Mouse (Mus musculus) stomach, embryonic 15.5 days (tissue): ENCODE data around the gene Grin2c. TPM values are rescaled to one million over a fixed set of nuclear protein-coding genes. Genes with fewer than 3 reads are reported as not detected.
A peak's percentile ranks its signal among the peaks of the same experiment; 100 is the strongest.

Experiments
- ATAC-seq: fragments of 200-750 bp; cut with Nextera tagmentation; 2 replicates; pipeline ENCODE4 v1.8.0; 2017; ENCODE audit warnings: low read depth, moderate number of reproducible peaks, moderate TSS enrichment; ENCODE audit not compliant: insufficient read depth, low FRiP score
- H3K27ac ChIP-seq: fragments of 300-500 bp; sonication (generic); 2 replicates; pipeline ENCODE4 v1.5.1; 2015; ENCODE audit warnings: mild to moderate bottlenecking, inconsistent platforms
- H3K27me3 ChIP-seq: fragments of 300-500 bp; sonication (generic); replicated peaks from 2 replicates; pipeline ENCODE4 v1.6.1; 2015; ENCODE audit warnings: inconsistent platforms
- H3K36me3 ChIP-seq: fragments of 300-500 bp; sonication (generic); 2 replicates; pipeline ENCODE4 v1.6.1; 2015; ENCODE audit warnings: inconsistent platforms
- H3K4me1 ChIP-seq: fragments of 300-500 bp; sonication (generic); 2 replicates; pipeline ENCODE4 v1.6.1; 2015; ENCODE audit warnings: inconsistent platforms
- H3K4me2 ChIP-seq: fragments of 300-500 bp; sonication (generic); 2 replicates; pipeline ENCODE4 v1.6.1; 2015; ENCODE audit warnings: mild to moderate bottlenecking, inconsistent platforms
- H3K4me3 ChIP-seq: fragments of 300-500 bp; sonication (generic); replicated peaks from 2 replicates; pipeline ENCODE4 v1.5.1; 2015; ENCODE audit warnings: inconsistent platforms
- H3K9ac ChIP-seq: fragments of 300-500 bp; sonication (generic); 2 replicates; pipeline ENCODE4 v1.6.1; 2015; ENCODE audit warnings: inconsistent platforms
- H3K9me3 ChIP-seq: fragments of 300-500 bp; sonication (generic); 2 replicates; pipeline ENCODE4 v1.6.1; 2016; ENCODE audit warnings: inconsistent platforms
- WGBS: fragments of 180-500 bp; shearing (Covaris S2); methylation state at CpG from one replicate; pipeline ENCODE4 v1.1.7; 2015; 5-methylcytosine and 5-hydroxymethylcytosine counted together
- polyA plus RNA-seq: library from polyadenylated mRNA; unstranded; fragments of >200 nt; fragmentation: Nextera tagmentation; extraction: Ambion mirVana; gene quantifications from 2 replicates; pipeline ENCODE4 v1.2.1, GENCODE M21; 2015

Grin2c gene
- polyA plus RNA-seq, 1 experiment from 2014 or later = 0.12 TPM

DNA sequence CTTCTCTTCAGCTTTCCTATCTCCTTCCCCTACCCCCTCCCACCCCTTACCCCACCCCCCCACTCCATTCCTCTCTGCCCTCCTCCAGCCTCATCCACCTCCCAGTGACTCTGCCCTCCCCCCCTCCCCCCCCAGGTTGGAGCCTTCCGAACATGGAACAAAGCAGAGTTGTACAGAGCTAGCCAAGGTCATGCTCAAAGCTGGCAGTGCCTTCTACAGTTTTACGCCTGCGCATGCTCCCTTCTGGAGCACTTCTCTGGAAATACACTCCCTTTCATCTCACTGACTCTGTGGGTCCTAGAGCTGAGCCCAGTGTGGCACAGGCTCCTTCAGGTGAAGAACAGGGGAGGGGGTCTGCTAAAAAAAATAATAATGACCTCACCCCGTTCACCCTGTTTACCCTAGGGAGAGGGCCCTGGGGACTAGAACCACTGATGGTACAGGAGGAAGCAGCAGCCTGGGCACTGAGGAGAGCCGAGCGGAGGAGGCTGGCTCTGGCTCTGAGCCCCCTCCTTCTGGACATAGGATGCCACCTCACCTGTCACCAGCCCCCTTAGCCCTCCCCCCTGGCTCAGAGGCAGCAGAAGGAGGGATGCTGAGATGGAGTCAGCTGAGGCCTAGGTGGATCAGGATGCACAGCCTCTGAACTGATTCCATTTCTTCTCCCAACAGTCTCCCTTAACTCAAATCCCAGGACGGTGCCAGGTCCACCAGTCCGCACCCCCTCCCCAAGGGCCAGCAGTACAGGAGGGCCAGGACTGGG is 15.9 kb upstream of the Grin2c start:
- Histone ChIP-seq H3K4me3 (no peak overlapping the region), H3K9me3 (no peaks in the 10 kb centered on the region), H3K36me3 (no peaks in the 10 kb centered on the region), H3K27ac (peak overlapping the region; percentile 31; the same call in 1 of the 2 replicates), H3K4me1 (0 out of 2 replicates have a peak, but pooled peaks cover 6% of the 10 kb centered on the region), H3K4me2 (no peak overlapping the region), H3K27me3 (no peaks in the 10 kb centered on the region), H3K9ac (no peak overlapping the region)
- 76% methylated on average over 8 of the region's 8 CpGs for WGBS
- ATAC-seq = peak; percentile 11; the same call in 1 of the 2 replicates

DNA sequence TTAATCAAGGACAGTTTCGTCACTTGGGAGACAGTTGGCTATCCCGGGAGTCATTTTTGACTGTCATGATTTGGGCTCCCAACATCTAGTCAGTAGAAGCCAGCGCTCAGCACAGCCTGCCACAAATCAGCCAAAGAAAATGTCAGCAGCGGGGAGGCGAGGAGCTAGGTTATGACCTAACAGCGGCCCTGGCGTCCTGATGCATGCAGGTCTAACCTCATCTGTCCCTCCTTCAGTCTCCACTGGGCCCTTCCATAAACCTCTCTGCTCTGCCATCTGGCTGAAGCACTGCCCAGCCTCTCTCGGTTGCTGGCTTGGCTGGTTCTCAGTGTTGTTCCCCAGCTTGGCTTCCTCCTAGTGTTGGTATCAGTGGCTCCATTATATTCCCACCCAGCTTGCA is 15.3 kb upstream of the Grin2c start:
- no peak overlapping the region for H3K4me3 ChIP-seq
- no peaks in the 10 kb centered on the region for H3K9me3 ChIP-seq
- H3K27ac ChIP-seq = 0 out of 2 replicates have a peak overlapping the region, but pooled peaks have one; percentile 3
- no peak overlapping the region for H3K4me2 ChIP-seq
- H3K9ac ChIP-seq = no peak overlapping the region
- 0 out of 2 replicates have a peak, but pooled peaks have one; percentile 8 for ATAC-seq
- no peaks in the 10 kb centered on the region for H3K36me3 ChIP-seq
- H3K27me3 ChIP-seq = no peaks in the 10 kb centered on the region
- H3K4me1 ChIP-seq = 0 out of 2 replicates have a peak, but pooled peaks cover 8% of the 10 kb centered on the region
- WGBS = 69% methylated on average over 8 of the region's 8 CpGs

DNA sequence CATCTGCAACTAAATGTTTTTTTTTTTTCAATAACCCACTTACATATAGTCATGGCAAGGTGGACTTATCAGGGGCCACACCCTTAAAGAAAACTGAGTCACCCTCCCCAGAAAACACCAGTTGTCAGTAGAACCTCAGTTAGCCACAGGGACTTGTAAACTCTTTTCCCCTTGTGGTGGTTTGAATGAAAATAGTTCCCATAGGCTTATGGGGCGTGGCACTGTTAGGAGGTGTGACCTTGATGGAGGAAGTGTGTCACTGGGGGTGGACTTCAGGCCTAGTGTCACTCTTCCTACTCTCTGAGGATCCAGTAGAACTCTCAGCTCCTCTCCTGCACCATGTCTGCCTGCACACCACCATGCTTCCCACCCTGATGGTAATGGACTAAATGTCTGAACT is 12.7 kb upstream of the Grin2c start:
- Histone ChIP-seq H3K27me3 (no peaks in the 10 kb centered on the region), H3K4me3 (no peak overlapping the region), H3K4me2 (no peak overlapping the region), H3K9me3 (no peaks in the 10 kb centered on the region), H3K27ac (no peak overlapping the region), H3K4me1 (peaks cover 20% of the 10 kb centered on the region), H3K36me3 (no peaks in the 10 kb centered on the region), H3K9ac (no peak overlapping the region)
- ATAC-seq = no peak
- WGBS = 58% methylated on average over 1 of the region's 1 CpGs

DNA sequence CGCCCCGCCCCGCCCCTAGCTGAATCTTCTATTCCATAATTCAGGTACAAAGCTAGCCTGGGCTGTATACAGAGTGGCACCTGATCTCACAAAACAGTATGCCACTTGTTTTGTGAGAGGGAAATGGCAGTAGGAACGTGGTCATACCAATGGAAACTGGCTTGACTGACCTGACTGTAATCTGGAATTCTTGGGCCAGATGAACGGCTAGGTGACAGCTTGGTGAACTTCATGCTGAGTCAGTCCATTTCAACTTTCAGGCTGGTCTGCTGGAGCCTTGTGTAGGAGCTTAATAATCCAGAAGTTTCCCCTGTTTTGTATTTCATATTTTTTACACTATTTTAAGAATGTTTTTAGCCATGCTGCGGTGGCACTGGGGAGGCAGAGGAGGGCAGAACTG is 11.1 kb upstream of the Grin2c start:
- no peak for ATAC-seq
- no peaks in the 10 kb centered on the region for H3K36me3 ChIP-seq
- H3K9ac ChIP-seq = no peak overlapping the region
- H3K27me3 ChIP-seq = no peaks in the 10 kb centered on the region
- H3K9me3 ChIP-seq = no peaks in the 10 kb centered on the region
- H3K4me1 ChIP-seq = peaks cover 17% of the 10 kb centered on the region
- no peak overlapping the region for H3K4me3 ChIP-seq
- H3K27ac ChIP-seq = no peak overlapping the region
- H3K4me2 ChIP-seq = peak overlapping the region; percentile 64; the same call in 1 of the 2 replicates
- WGBS = 77% methylated on average over 6 of the region's 6 CpGs

DNA sequence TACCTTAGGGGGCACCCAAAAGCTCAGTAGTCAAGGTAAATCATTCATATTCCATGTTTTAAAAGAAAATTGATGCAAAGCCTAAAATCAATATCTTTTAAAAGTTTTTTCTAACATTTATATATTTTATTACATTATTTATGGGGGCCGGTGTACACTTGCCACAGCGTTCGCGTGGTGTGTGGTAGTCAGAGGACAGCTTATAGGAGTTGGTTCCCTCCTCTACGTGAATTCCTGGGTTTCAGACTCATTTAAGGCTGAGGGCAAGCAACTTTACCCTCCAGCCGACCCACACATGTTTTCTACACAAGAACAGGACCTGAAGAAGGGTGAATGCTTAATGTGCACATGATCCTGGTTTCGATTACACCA is 10.5 kb upstream of the Grin2c start:
- ATAC-seq = no peak
- peak overlapping the region; percentile 64 for H3K4me2 ChIP-seq
- H3K9ac ChIP-seq = peak overlapping the region; percentile 53
- WGBS = 21% methylated on average over 7 of the region's 7 CpGs
- peak overlapping the region; percentile 62 for H3K4me3 ChIP-seq
- H3K4me1 ChIP-seq = peaks cover 17% of the 10 kb centered on the region
- H3K9me3 ChIP-seq = no peaks in the 10 kb centered on the region
- no peaks in the 10 kb centered on the region for H3K36me3 ChIP-seq
- H3K27ac ChIP-seq = peak overlapping the region; percentile 78
- no peaks in the 10 kb centered on the region for H3K27me3 ChIP-seq

DNA sequence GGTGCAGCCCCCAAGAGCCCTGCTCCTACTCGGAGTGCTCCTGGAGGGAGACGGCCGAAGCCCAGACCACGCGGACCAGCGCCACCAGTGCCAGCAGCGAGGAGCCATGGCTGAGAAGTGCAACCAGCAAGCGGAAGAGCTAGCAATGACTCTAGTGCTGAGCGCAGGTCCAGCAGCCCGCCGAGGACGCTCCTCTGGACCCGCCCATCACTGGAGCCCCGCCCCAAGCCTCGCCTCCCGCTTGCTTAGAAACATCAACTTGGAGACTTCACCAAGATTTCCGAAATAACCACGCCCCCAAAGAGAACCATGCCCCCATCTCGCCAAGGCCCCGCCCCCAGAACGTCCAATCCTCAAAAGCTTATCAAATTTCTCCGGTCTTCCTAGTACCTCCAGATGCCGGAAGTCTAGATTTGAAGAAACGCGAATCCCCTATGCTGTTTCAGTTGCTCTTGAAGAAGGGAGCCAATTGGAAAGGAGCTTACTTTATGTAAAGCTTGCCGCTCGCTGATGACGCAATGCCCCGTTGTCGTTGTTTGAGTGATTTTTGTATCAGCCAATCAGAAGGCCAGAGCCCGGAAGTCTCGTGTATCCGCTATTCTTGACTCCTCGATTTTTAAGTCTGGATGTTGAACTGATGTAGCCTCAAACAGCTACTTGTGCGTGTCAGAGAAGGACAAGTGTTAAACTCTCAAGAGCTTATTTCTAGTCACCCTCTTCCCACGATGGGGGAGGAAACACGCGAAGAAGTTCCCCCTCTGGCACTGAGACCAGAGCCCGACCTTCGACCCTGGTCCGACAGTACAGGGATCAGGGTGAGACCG is 9.9 kb upstream of the Grin2c start, which contains the start of gene Fdxr:
Gene Fdxr, minus strand, starts transcription at position 271 of the 824 bp plus-strand sequence.
- no peaks in the 10 kb centered on the region for H3K9me3 ChIP-seq
- WGBS = under 1% methylated on average over 42 of the region's 42 CpGs
- no peaks in the 10 kb centered on the region for H3K36me3 ChIP-seq
- peak within 1 kb of the TSS; percentile 87 for H3K27ac ChIP-seq
- H3K9ac ChIP-seq = peak within 1 kb of the TSS; percentile 70
- peak within 1 kb of the TSS; percentile 62 for H3K4me3 ChIP-seq
- peaks cover 17% of the 10 kb centered on the region for H3K4me1 ChIP-seq
- ATAC-seq = peak; percentile 95
- no peaks in the 10 kb centered on the region for H3K27me3 ChIP-seq
- peak within 1 kb of the TSS; percentile 93 for H3K4me2 ChIP-seq

DNA sequence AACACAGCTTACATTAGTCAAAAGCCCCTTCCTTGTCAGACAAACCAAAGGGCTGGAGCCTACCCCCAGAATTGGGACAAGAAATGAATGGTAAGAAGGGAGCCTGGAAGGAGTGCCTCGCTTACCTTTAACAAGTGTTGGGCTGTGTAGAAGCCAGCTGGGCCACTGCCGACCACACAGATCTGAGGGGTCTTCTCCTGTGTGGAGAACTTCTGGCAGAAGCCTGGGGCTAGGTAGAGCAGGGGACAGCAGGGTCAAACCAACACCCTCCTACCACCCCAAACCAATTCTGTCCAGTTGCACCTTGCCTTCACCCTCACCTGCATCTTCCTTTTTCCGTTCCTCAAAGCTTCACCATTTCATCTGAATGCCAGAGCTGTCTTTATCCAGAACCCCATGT is 8.9 kb upstream of the Grin2c start:
- H3K27me3 ChIP-seq = no peaks in the 10 kb centered on the region
- peak overlapping the region; percentile 93 for H3K4me2 ChIP-seq
- no peak overlapping the region for H3K9ac ChIP-seq
- H3K4me3 ChIP-seq = peak overlapping the region; percentile 62
- H3K9me3 ChIP-seq = no peaks in the 10 kb centered on the region
- H3K4me1 ChIP-seq = peaks cover 17% of the 10 kb centered on the region
- H3K27ac ChIP-seq = no peak overlapping the region
- 57% methylated on average over 3 of the region's 3 CpGs for WGBS
- no peaks in the 10 kb centered on the region for H3K36me3 ChIP-seq
- ATAC-seq = no peak

DNA sequence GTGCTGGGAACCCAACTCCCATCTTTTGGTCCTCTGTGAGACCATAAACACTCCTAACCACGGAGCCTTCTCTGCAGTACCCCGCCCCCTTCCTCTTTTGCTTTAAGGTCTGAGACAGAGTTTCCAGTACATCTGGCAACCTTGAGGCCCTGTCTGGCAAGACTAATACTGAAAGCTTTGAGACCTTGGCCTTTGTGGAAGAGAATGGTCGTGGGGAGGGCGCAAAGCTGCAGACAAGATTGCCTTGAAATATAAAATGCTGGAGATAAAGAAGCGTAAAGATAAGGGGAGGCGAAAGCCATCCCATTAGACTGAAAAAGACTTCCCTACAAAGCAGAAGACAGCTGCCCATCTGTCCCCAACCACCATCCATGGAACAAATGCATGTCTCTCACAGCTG is 8.5 kb upstream of the Grin2c start:
- Histone ChIP-seq H3K27me3 (no peaks in the 10 kb centered on the region), H3K4me1 (peaks cover 17% of the 10 kb centered on the region), H3K36me3 (no peaks in the 10 kb centered on the region), H3K9me3 (no peaks in the 10 kb centered on the region), H3K9ac (no peak overlapping the region), H3K4me3 (no peak overlapping the region), H3K27ac (no peak overlapping the region), H3K4me2 (peak overlapping the region; percentile 93)
- 73% methylated on average over 6 of the region's 6 CpGs for WGBS
- ATAC-seq = no peak

DNA sequence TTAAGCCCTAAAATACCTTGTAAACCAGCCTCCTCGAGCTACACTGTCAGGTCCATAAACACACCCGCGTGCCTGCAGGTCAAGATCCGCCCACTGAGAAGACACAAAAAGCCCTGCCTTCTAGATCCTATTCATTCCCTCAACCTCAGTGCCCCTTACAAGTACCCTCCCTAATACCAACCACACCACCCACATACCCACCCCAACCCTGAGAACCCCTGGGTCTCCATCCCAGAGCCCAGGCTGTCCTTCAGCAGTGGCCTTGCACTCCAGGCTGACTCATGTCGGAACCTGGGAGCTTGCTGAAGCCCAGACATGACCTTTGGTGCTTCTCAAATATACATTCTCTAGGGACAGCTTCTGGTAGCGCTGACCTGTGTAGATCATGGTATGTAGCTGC is 7.7 kb upstream of the Grin2c start:
- 83% methylated on average over 6 of the region's 6 CpGs for WGBS
- no peak for ATAC-seq
- Histone ChIP-seq H3K4me3 (no peak overlapping the region), H3K27me3 (no peaks in the 10 kb centered on the region), H3K4me2 (no peak overlapping the region), H3K36me3 (no peaks in the 10 kb centered on the region), H3K27ac (no peak overlapping the region), H3K9ac (no peak overlapping the region), H3K4me1 (peaks cover 17% of the 10 kb centered on the region), H3K9me3 (no peaks in the 10 kb centered on the region)

DNA sequence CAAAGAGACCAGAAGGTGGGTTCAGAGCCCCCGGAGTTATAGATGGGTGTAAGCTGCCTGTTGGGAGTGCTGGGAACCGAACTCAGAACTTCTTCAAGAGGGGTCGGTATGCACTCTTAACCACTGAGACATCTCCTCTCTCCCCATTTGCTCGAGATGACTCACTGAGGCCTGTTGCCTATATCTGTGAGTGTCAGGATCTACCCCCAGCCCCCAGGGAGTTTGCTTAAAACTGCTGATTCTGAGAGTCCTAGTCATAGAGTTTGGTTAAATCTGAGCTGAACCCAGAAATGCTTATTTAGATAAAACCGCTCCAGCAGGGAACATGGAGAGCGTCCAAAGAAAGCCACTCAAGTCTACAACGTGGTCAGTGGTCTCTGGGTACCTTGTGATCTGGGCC is 7.1 kb upstream of the Grin2c start:
- Histone ChIP-seq H3K9ac (no peak overlapping the region), H3K4me1 (peaks cover 17% of the 10 kb centered on the region), H3K4me2 (no peak overlapping the region), H3K27me3 (peaks cover 5% of the 10 kb centered on the region; the same call in 1 of the 2 replicates), H3K9me3 (no peaks in the 10 kb centered on the region), H3K27ac (no peak overlapping the region), H3K36me3 (no peaks in the 10 kb centered on the region), H3K4me3 (no peak overlapping the region)
- ATAC-seq = no peak
- WGBS = 82% methylated on average over 7 of the region's 7 CpGs

DNA sequence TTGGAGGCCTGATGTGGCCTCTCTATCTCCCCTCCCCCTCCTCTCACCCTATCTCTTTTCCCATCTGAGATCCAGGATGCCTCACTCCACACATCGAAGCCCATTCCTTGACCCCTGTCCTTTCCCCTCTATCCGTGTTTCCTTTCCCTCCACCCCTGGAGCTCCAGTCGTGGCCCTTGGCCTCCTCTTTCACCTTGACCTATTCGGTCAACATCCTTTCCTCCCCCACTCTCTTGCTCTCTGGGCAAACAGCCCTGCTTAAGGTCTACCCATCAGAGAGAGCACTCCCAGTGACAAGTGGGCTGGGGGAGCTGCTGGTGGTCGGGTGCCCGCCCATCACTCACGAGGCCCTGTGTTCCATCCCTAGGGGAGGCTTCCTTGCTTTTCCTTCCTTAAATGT is 6.7 kb upstream of the Grin2c start:
- H3K4me3 ChIP-seq = no peak overlapping the region
- no peaks in the 10 kb centered on the region for H3K9me3 ChIP-seq
- no peak overlapping the region for H3K4me2 ChIP-seq
- no peak overlapping the region for H3K9ac ChIP-seq
- no peaks in the 10 kb centered on the region for H3K36me3 ChIP-seq
- peaks cover 17% of the 10 kb centered on the region for H3K4me1 ChIP-seq
- H3K27me3 ChIP-seq = peaks cover 6% of the 10 kb centered on the region; the same call in 1 of the 2 replicates
- 61% methylated on average over 7 of the region's 7 CpGs for WGBS
- no peak for ATAC-seq
- H3K27ac ChIP-seq = no peak overlapping the region
